Mouse (Mus musculus): Measurements from ENCODE around the gene Tnr.

Tnr gene

DNA sequence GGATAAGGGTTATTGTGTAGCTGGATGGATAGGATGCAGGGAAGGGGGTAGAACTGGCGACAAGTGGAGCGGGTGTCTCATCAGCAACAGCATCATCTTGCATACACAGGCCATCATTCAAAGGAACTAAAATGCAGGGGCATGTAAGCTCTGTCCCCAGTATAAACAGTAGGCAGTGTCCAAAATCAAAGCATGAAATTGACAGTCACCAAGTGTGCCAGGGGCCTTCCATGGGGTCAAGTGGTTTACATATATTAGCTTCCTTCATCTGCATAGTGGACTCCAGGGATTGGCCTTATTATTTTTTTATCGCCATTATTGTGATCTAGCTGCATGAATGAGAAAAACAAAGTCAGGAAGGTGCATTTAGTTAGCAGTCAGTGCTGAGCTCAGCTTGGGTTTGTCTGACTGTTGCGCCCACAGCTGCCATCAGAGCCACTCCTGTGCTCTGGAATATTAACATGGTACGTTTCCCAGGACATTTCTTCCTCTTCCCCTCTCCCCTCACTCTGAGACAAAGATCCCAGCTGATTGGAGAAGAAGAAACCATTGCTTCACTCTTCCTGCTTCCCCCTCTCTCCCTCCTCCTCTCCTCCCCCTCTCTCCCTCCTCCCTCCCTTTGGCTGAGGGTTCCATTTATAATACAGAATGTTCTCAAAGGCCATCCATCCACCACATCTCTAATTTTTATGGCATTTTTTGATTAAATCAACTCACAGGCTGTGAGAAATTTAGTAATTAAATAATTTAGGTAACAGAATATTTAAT lies 106.4 kb downstream of the Tnr start:
- no peak for DNase-seq (ENCODE audit: low read depth)

DNA sequence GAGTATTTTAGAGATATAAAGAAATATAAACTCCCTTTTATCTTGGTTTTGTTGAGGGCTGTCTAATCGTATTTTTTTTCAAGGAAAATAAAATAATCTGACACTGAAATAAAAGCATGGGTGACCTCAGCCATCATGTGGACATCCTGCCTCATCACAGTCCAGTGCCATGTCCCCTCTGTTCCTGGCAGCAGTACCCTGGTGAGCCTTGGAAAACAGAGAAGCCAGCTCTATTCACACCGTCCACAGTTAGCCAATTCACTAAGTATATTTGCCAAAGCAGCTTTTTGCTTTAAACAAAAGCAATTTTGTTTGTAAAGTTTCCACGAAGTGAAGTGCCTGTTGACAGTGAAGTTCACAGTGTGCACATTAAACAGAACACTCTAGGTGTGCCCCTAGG lies 109.0 kb downstream of the Tnr start:
- no peak for DNase-seq (ENCODE audit: low read depth)

DNA sequence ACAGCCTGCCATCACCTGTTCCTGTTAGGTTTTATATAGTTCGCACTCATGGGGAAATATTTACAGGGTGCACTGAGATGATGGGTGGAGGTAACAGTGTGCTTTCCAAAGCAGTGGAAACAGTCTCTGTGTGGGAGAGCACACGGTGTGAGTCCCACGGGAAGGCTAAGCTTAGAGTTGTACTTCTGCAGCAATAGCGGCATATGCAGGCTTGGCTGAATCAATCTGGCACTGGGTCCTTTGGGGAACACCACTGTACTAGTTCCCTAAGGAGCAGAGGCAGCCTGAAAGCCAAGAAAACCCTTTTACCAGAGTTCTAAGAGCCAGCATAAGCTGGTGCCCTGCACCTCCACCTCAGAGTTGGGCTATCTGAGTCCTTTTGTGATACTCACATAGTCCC lies 115.8 kb downstream of the Tnr start:
- no peak for DNase-seq (ENCODE audit: low read depth)

DNA sequence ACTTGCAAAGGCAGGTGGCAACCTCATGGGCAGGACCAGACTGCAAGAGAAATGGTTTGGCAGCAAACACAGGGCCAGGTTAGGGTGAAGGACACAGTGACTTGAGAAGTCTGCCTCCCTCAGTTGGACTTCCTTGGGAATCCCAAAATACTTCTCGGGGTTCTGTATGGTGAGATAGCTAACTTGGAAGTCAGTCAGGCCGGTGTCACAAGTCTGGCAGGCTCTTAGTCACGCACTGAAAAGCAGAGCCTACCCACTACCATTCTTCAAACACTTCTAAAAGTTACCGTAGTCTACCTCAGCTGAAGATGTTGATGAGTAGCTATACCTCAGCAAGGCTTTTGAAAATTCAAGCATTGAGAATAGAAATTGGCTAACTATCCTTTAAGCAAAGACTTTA lies 122.2 kb downstream of the Tnr start:
- no peak for DNase-seq (ENCODE audit: low read depth)

DNA sequence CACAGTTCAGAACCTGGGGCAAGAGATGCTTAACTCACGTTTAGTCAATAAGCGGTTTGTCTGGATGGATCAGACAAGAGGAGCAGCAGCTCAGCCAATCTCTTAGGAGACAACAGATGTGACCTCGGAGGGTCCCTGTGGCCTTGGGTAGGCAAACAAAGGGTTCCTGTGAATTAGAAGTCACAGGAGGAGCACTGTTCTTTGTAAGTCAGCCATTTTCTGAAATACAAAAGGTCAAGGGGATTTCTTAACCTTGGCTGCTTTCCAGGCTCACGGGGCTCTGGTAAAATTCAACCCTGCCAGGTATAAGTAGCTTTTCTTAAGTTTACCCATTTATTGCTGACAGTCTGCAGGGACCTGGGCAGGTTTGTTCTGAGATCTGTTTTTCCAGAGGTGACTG lies 126.9 kb downstream of the Tnr start:
- DNase-seq (ENCODE audit: low read depth) = no peak

GRCm38 (mm10) chr1:159655241-159655640 lies 131.7 kb downstream of the Tnr start:
- DNase-seq (ENCODE audit: low read depth) = no peak

GRCm38 (mm10) chr1:159657856-159658542 lies 134.4 kb downstream of the Tnr start:
- DNase-seq (ENCODE audit: low read depth) = no peak

DNA sequence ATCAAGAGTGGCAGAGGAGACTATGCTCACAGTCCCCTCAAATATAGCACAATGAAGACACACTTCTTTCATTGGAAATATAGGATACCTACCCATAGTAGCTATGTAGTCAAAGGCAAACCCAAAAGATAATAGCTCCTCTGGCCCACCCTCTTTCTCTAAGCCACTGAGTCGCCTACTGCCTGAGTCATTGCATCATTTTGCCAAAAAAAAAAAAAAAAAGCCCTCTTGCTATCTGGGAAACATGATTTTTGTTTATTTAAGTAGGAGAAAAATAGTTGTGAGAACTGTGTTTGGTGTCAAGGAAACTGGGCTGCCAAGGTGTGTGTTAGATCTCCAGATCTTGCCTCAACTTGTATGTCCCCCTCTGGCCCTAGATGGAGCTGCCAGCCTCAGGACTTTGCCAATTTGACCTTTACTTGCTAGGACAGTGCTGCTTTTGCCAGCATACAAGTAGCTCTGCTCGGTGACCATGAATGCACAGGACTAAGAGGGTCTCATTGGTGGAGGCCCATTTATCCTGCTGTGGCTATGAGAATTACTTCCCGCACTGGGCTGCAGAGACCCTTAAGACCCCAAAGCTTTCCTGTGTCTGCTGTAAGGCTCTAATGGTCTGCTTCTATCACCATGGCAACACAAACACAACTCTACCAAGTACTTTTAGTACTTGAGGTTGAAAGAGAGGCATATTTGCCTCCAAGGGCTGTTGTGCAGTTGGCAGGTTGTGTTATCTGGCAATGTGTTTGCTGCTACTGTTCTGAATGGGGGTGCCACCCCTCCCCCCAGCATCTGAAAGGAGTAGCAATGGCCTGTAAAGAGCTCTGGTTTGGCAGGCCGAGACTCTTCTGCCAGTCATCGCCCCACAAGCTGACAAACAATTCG lies 137.3 kb downstream of the Tnr start:
- DNase-seq (ENCODE audit: low read depth) = no peak

GRCm38 (mm10) chr1:159664496-159664895 lies 140.9 kb downstream of the Tnr start:
- DNase-seq (ENCODE audit: low read depth) = peak; percentile 2

DNA sequence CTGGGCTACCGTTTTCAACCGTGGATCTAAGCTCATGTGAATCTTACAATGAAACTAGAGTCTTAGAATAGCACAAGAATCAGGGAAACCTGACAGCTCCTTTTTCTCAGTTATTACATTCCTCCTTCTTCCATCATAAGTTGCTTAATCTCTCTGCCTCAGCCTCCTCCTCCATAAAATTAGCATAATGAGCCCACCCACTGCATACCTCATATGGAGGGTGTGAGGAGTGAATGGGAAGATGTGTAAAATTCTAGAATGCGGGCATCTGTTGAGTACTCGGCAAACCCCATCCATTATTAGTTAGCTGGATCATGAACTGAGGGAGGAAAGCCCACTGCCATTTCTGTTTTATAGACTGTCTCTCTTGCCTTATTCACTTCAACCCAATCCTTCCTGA lies 141.4 kb downstream of the Tnr start:
- DNase-seq (ENCODE audit: low read depth) = no peak

DNA sequence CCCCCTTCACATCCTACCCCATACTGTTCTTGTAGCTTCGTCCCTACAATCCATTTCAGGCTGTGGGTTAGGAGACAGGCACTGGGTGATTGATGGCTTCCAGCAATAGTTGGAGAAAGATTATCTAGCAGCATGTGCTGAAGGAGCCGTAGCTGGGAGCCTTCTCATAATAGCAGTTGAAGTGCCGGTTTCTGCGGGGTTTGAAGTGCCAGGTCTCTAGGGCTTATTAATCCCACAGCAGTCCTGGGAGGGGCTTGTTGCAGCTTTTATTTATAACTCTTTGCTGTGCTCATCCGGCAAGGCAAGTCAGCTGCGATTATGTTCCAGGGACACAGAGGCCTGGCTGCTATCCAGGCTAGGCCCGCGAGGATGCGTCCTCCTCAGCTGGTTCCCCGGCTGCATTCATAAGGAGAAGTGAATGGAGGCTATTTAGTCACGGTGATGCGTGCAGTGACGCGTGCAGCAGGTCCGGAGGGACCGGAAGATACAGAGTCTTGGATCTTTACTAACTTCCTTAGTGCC lies 147.1 kb downstream of the Tnr start:
- DNase-seq (ENCODE audit: low read depth) = no peak

- no peak for DNase-seq (ENCODE audit: low read depth)
Observed at GRCm38 (mm10) chr1:159671181-159671580, 147.6 kb downstream of the Tnr start.

DNA sequence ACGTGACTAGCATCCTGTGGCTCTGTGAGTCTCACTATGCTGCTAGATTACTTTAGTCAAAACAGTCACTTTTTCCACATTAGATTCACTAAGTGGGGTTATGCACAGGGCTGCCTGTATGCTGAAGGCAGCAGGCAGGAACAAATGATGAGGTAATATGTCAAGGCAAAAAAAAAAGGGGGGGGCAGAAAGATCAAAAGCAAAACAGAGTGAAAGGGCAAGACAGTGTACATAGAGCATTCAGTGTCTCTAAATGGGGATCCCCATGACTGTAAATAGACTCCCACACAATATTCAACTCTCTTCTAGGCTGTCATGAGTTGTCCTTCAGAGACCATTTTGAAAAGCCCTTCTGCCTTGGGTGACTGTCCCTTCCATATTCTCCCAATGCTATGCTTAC lies 150.7 kb downstream of the Tnr start:
- peak; percentile 26 for DNase-seq (ENCODE audit: low read depth)

DNA sequence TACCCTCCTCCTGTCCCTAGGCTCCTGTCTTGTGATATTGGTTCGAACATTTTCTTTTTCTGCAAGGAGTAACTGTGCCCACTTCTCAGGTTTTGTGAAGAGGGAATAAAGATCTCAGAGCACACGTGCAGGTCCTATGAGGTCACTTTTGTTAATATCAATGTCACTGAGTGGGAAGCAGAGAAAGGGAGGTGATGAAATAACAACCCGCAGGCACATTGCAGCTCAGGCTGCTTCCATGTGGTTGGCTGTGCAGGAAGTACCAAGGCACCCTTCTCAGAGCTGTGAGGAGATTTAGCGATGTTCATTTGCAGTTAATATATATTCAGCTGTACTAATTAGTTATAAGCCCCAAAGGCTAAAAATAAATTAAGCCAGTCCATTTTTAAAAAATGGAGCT lies 151.9 kb downstream of the Tnr start:
- DNase-seq (ENCODE audit: low read depth) = no peak

DNA sequence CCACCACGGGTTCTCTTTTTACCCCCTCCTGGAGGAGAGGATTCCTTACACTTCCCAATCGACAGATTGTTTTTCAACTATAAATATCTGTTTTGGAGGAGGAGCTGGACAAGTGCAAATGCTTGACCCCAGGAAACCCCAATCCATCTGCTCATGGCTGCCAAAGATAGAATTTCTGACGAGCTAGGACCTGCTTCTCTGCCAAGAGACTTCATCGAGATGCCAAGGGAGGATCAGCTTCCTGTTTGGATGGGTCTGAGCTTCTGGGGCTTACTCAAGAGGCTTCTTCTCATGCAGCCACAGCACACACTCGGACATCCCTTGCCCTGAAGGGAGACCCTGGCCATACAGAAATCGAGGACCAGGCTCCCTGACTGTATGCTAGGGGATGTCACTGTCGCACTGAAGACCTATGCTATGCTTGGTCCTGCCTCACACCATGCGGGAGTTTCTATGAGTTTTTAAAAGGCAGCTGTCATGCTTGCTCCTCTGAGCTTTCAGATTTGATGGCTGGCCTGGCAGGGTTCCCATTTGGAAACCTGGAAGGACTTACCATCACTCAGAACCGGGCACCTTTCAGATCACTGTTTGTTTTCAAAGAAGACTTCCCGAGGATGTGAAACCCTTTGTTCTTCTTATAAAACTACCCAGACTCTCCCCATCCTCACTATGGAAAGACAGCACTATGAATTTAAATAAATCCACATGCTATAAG lies 154.8 kb downstream of the Tnr start:
- DNase-seq (ENCODE audit: low read depth) = no peak

GRCm38 (mm10) chr1:159681252-159681651 lies 157.7 kb downstream of the Tnr start:
- DNase-seq (ENCODE audit: low read depth) = no peak

DNA sequence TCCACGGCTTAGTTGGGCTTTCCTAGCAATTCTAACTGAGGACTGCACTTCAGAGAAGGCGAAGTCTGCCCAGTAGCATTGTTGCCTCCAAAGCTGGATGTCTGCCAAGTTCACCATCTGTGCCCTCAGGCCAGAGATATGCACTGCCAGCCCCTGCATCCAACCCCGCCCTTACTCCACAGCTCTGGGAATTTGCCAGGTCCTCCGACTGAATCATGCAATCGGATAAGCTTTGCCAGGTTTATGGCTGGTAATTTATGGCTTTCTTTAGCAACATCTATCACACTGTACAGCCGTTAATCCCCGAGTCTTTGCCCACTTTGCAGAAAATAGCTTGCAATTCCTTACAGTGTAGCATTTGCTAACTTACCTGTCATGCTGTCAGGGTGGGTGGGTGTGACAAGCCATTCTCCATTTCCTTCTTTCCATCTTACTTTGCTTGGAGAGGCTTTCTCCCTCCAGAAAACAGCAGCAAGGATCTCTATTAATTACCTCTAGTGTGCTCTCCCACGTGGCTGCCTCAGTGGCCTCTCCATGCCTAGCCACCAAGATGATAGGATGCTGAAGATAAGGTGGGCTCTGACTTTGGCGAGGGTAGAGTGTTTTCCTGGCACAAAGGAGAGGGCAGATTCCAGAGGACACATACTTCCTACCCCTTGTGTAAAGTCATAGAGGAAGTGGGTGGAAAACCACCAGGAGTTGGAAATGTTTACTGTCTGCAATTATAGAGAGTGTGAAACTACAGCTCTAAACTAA lies 163.1 kb downstream of the Tnr start:
- no peak for DNase-seq (ENCODE audit: low read depth)

- no peak for DNase-seq (ENCODE audit: low read depth)
Observed at GRCm38 (mm10) chr1:159696717-159697116, 173.1 kb downstream of the Tnr start.

DNA sequence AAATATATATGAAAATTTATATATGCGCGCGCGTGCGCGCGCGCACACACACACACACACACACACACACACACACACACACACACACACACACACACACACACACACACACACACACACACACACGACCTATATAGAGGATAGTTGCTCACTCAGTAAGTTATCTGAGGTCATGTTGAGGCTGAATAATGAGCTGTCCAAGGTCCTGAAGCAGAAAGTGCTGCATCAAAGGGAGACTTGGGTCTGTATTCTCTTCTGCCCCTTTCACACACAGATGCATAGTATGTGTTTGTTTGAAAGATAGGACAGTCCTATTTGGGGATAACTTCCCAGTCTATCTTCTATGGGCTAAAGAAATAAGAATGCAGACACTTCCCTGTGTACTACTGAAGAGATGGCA lies 178.5 kb downstream of the Tnr start:
- peak; percentile 51 for DNase-seq (ENCODE audit: low read depth)

GRCm38 (mm10) chr1:159704925-159705324 lies 181.4 kb downstream of the Tnr start:
- no peak for DNase-seq (ENCODE audit: low read depth)

DNA sequence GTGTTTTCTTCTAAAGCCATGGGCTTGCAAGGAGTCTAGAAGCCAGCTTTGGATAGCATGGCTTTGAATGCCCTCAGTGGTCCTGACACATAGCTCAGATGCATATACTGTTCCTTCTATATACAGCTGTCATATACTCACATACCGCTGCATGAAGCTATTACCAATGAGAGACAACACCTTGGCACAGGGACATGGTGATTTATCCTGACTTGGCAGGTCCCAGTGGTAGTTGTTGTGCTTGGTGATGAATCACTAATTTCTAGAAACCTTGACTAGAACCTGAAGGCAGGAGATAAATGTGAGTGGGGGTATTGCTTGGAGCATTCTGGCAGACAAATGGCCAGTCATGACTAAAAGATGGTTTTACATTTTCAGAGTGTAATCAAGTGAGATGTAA lies 192.7 kb downstream of the Tnr start:
- DNase-seq (ENCODE audit: low read depth) = no peak

Measured in induced T-regulatory cell, adult 2 months (primary cell).